Mouse (Mus musculus) cerebellum, adult 9-10 months (tissue): ENCODE results near the gene Mrpl44.

Experiments
- DNase-seq: peaks from one replicate; pipeline ENCODE4 v3.0.0; 2022

Gene Mrpl44

GRCm38 (mm10) chr1:79775927-79776458 lies at the start of gene Mrpl44, which contains the start of gene Wdfy1:
Mrpl44 (plus strand) TSS chr1:79776018.
Wdfy1 (minus strand) TSS chr1:79776143.
- DNase-seq: peak; percentile 98

- no peak for DNase-seq
Observed at GRCm38 (mm10) chr1:79734794-79735193, 41.0 kb upstream of the Mrpl44 start.

- no peak for DNase-seq
Observed at GRCm38 (mm10) chr1:79736408-79736807, 39.4 kb upstream of the Mrpl44 start.

GRCm38 (mm10) chr1:79739726-79740125 lies 36.1 kb upstream of the Mrpl44 start:
- DNase-seq: no peak

- DNase-seq: no peak
Observed at GRCm38 (mm10) chr1:79741002-79741401, 34.8 kb upstream of the Mrpl44 start.

- no peak for DNase-seq
Observed at GRCm38 (mm10) chr1:79742949-79743348, 32.9 kb upstream of the Mrpl44 start.

- DNase-seq: no peak
Observed at GRCm38 (mm10) chr1:79743385-79743784, 32.4 kb upstream of the Mrpl44 start.

- no peak for DNase-seq
Observed at GRCm38 (mm10) chr1:79746056-79746455, 29.8 kb upstream of the Mrpl44 start.

- no peak for DNase-seq
Observed at GRCm38 (mm10) chr1:79751186-79751585, 24.6 kb upstream of the Mrpl44 start.

GRCm38 (mm10) chr1:79752015-79752695 lies 23.7 kb upstream of the Mrpl44 start:
- no peak for DNase-seq

GRCm38 (mm10) chr1:79752714-79753340 lies 23.0 kb upstream of the Mrpl44 start:
- DNase-seq: no peak

GRCm38 (mm10) chr1:79753456-79753855 lies 22.4 kb upstream of the Mrpl44 start:
- no peak for DNase-seq

- no peak for DNase-seq
Observed at GRCm38 (mm10) chr1:79754936-79755335, 20.9 kb upstream of the Mrpl44 start.

- DNase-seq: no peak
Observed at GRCm38 (mm10) chr1:79755376-79755775, 20.4 kb upstream of the Mrpl44 start.

GRCm38 (mm10) chr1:79756417-79756816 lies 19.4 kb upstream of the Mrpl44 start:
- no peak for DNase-seq

- DNase-seq: no peak
Observed at GRCm38 (mm10) chr1:79757161-79757560, 18.7 kb upstream of the Mrpl44 start.

GRCm38 (mm10) chr1:79757597-79757996 lies 18.2 kb upstream of the Mrpl44 start:
- no peak for DNase-seq

- DNase-seq: no peak
Observed at GRCm38 (mm10) chr1:79759006-79759405, 16.8 kb upstream of the Mrpl44 start.

GRCm38 (mm10) chr1:79759436-79759972 lies 16.3 kb upstream of the Mrpl44 start:
- DNase-seq: no peak

- peak; percentile 52 for DNase-seq
Observed at GRCm38 (mm10) chr1:79760656-79761055, 15.2 kb upstream of the Mrpl44 start.

GRCm38 (mm10) chr1:79761106-79761916 lies 14.5 kb upstream of the Mrpl44 start:
- peak; percentile 78 for DNase-seq

- no peak for DNase-seq
Observed at GRCm38 (mm10) chr1:79761917-79762271, 13.9 kb upstream of the Mrpl44 start.
